Mouse (Mus musculus) cerebellum, postnatal 10 days (tissue): ENCODE measurements around the gene Hhat.

ENCODE experiments used
- DNase-seq, 2 experiments: peaks; one replicate each; pipeline ENCODE4 v3.0.0; 2021; ENCODE audit warnings: mixed read lengths in 2 of 2

Hhat gene

DNA sequence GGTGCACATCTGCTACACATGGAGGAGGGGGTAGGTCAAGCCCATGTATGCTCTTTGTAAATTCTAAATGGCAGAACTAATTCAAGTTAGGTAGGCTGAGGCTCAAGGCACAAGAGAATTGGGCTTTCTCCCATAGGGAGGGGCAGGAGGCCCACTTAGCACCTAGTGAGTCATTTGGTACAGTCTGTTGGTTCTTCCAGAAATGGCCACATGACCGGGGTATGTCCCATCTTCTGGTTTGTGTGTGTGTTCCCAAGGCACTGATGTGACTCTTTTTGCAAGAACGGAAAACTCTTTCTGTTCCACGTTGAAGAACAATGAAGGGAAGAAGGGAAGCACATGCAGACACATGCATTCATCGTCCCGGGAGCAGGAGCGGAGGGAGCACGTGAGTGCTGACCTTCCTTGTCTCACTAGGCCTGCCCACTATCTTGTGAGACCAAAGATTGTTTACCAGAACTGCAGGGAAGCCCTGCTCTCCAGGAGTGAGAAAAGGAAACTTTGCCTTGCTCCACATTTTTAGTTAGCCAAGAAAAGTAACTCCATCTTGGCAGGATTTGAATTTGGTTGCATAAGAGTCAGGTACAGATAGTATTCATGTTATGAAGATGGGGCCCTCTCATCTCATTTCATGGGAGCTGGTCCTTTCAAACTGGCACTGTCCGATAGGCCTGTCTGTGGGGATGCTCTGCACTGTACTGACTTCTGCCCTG is 290.8 kb downstream of the Hhat start:
- DNase-seq, result no peak

DNA sequence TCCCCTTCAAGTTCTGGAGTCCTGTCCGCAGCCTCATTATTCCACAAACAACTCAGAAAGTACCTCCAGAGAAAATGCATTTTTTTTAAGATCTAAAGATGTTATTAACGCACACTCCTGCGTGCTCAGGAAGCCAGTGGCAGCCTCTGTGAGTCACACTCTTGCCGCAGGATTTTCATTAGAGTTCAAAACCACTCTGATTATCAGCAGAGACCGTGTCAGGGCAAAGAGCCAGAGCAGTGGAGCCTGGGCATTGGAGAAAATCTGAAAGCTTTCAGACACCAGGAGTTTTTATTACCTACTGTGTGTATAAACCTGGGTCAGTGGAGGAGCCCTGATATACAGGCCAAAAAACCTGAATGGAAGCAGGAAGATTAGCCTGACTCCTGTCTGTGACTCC is 292.8 kb downstream of the Hhat start:
- no peak for DNase-seq

DNA sequence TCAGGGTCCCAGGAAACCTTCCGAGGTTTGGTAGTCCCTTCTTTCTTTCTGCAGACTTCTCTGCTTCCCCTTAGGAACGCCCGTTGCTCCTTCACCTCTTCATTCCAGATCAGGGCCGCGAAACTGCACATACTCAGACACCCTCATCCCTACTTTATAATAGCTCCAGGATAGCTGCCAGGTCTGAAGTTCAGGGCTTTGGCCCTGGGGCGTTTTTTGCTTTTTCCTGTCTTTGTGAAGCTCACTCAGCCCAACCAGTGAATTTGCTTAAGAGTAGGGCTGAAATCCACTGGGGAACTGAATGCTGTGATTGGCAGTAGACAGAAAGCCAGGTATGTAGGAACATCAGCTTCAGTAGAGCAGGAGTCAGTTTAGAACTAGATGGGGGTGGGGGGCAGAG is 293.5 kb downstream of the Hhat start:
- no peak for DNase-seq

DNA sequence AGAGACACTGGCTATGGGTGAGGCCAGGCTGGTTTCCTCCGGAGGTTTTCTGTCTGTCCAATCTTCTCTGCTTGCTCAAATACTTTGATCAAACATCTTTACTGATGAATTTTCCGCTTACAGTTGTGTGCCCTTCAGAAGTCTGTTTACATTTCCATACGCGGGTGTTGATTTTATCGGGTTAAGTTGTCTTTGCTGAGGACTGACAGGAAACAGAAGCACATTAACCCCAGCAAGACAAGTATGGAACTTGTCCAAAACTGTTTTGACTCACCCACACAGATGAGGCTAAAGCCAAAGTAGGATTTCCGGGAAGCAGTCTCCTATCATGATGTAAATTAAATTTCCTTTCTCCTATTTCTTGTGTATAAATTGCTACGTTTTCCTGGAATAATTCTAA is 294.3 kb downstream of the Hhat start:
- DNase-seq, result no peak

DNA sequence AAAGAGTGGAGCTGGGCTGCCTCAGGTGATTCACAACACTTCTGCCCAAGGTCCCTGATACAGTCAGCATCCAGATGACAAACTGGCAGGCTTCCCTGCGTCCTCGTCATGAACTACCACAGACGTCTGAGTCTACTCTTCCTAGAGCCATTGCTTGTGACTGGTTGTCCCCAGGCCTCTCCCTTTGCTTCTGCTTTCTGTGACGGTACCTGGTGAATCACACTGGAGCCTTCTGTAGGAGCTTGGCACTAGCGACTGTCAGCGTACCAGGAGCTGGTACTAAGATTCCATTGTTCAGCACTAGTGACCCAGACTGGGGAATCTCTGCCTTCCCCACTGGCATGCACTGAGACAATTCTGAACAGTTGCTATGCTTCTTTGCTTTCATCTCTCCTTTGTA is 297.9 kb downstream of the Hhat start:
- no peak for DNase-seq

DNA sequence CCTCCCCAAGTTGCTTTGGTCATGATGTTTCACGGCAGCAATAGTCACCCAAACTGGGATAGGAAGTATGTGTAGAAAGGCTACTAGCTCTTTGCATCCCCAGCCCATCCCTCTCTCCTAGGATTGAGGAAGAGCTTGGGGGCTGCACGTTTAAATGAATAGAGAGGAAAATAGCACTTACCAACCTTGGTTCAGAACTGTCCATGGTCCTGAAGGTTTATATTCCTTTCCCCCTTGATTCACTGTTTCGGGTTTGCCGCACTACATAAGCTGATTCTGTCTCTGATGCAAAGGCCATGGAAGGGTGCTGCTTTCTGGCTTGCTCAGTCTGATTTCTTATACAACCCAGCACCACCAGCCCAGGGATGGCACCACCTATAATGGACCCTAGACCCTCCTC is 298.7 kb downstream of the Hhat start:
- DNase-seq, result no peak

DNA sequence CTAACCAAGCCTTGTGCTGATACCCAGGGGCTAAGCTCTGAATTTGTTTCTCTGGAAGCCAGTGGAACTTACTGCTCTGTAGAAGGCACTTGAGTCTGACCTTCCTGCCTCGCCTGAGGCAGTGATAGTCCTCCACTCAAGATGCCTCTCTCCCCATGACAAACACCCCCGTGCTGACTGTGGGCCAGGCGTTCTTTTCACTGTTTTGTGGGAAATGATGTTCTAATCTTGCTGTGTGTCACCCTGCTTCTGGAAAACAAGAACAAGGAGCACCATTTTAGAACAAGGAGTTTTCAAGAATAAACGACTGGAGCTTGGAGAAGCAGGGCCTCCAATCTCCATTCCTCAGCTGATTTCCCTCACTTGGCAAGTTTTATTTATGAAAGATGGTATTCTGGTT is 307.3 kb downstream of the Hhat start:
- DNase-seq, result no peak

DNA sequence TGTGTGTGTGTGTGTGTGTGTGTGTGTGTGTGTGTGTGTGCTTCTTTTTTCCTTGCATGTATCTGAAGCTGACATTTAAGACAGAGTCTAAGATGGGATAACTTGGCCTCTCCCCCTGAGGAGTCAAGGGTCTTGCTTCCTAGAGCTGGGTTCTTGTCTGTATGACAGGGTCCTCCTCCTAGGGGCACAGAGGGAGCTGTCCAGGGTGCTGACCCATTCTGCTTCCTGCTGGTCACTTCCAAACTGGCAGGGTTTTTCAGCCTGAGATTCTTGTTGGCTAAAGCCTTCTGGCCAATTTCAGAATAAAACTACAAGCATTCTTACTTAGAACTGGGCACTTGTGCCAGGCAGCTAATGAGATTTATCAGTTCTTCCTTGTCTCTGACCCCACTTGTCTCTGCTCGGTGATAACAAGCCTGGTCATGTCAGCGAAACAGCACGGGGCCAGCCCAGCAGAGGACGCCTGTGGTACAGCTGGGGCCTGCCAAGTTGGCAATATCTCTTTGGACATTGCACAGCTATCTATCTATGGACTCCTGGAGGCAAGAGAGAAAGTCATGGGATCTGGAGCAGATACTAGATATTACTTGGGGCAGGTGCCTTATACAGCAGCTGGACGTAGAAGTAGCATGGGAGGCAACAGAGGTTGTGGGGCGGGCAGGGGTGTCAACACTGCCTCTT is 313.4 kb downstream of the Hhat start:
- DNase-seq, result peak in 1 of 2 experiments; percentile 56

DNA sequence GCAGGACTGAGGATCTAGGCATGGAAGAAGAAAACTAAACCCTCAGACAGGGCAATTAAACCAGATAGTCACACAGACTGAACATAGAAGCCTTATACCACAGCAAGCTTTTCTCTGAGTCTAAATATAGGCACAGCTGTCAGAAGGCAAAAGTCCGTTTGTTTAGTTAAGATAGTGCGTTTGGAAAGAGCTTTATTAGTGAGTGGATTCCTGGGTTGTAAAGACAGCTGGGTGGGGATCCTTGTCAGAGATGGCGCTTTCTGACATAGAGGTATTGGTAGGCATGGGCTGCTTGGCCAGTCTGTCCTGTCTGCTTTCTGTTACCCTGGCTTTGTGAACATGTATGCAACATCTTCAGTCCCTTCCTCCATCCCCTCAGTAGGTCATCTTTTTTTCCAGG is 314.0 kb downstream of the Hhat start:
- no peak for DNase-seq

DNA sequence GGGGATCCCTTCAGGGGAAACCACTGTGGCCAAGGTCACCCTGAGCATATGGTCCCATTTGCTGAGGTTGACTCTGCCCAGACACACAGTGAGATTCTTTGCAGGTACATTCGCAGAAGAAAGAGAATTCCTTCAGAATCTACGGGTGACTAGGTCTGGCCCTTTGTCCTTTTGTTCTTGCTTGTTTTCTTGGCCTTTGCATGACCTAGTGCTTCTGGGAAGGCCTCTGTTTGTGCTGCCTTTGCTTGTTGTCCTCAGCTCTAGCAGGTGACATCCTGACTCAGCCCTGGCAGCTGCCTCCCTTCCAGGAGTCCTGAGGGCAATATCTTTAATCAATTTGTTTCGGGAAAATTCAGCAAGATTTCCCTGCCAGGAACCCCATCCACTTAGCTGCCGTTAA is 316.0 kb downstream of the Hhat start:
- DNase-seq, result no peak

DNA sequence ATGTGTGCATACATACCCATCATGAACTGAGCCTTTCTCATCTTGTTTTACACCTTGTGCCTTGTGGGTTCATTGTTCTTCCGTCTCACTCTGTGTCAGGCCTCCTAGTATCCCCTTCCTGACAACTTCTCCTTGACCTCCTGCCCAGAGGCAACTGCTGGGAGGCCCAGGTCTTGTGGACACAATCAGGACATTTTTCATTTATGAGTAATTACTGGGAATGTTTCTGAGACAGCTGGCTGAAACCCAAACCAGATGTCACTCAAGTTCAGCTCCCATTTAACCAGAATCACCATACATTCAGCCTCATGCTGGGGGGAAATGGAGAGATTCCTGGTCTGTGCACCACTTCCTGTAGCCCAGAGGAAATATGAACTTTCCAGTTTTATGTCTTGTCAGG is 316.5 kb downstream of the Hhat start:
- DNase-seq, result no peak

DNA sequence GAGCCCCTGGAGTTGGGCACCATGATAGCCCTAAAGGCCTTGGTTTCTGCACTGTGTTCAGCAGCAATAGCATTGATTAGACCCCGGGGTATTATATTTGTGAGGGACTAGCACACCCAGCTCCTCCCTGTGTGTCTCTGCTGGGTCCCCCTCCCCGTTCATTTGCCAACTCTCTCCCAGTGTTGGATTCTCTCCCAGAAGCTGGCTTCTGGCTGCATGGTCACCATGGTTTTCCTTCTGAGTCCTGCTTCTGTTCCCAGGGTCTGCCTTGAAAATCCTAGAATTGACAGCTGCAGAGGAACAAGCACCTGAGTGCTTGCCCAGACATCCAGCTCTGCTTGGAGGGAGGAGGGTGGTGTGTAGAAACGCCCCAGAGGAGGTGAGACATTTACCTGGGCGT is 319.3 kb downstream of the Hhat start:
- peak; percentile 55 to 56 for DNase-seq

DNA sequence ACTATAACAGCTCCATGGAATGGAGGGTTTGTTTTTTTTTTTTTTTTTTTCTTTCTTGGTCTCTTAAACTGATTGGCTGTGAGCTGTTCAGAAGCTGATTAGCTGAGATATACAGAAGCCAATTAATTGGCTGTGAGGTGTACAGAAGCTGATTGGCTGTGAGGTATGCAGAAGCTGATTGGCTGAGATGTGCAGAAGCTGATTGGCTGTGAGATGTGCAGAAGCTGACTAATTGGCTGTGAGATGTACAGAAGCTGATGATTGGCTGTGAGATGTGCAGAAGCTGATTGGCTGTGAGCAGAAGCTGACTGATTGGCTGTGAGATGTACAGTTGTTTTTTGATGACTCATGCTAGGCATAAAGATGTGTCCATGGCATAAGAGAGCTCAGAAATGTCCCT is 320.6 kb downstream of the Hhat start:
- DNase-seq, result no peak

DNA sequence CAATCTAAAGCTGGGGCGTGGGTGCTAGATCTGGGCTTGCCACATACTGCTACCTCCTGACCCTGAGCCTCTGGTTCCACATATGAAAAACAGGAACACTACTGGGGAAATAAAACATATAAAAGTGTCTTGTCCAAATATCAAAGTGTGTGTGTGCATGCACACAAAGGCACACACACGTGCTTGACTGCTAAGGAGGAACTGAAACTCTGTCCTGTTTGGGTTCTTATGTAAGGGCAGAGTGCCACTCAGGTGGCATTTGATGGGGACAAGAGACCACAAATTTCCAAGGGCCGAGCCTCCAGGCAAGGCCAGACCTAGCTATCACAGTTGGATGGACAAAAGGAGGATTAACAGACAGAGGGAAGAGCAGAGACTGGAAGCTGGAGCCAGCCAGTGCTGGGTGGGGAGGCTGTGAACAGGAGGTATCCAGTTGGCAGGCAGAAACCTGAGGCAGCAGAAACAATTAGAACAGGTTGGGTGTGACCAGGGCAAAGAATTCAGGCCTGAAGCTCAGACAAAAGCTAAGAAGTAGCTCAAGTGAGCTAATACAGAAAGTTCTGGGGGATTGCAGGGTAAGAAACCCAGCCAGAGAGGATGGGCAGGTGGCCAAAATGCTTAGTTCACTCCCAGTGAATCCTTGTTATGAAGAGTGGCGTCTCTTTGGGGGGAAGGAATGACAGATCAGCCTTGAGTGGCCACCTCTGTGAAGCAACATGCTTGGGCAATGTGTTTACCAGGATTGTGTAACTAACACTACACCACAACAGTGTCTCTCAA is 321.3 kb downstream of the Hhat start:
- DNase-seq, result peak; percentile 63 to 71

DNA sequence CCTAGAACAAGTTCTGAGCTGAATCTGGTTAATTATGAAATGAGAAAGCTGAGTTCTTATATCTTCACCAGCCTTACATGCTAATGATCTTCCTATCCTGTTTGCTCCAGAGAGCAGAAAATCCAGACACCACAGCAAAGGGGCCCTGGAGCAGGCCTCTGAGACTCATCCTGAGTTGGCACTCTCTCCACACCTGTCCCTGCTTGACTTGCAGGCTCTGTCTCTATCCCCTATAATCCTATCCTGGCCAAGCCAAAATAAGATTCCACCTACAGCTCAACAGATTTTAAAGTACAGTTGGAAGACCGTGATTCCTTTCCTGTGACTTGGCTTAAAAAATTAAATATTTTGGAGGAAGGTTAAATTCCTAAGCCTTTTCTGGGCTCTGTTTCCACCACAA is 322.5 kb downstream of the Hhat start:
- DNase-seq, result no peak

DNA sequence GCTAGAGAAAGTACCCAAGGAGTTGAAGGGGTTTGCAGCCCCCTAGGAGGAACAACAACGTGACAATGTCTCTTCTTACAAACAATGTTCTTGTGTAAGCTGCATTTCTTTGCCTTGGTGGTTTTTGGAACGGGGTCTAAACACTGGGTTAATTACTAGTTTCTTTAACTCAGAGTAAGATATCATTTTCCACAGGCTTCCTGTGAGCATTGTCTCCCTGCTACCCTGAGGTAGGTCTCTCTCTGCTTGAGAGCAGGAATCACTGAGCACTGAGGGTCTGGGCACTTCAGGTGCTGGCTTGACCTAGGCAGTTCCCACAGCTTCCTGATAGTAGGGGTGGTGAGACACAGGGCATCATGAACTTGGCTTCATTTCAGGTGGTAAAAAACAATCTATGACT is 323.4 kb downstream of the Hhat start:
- DNase-seq, result no peak
